Mouse (Mus musculus) T-helper 1 cell (primary cell): ENCODE results near the gene Rps6ka5.

Experiments
- in situ Hi-C: fragments of 300-600 bp; cut with MboI, MseI; formaldehyde crosslinking; loops from one replicate; pipeline ENCODE4 v1.15.1; 2025; ENCODE audit warnings: high pct_unique_total_duplicates

Gene Rps6ka5

DNA sequence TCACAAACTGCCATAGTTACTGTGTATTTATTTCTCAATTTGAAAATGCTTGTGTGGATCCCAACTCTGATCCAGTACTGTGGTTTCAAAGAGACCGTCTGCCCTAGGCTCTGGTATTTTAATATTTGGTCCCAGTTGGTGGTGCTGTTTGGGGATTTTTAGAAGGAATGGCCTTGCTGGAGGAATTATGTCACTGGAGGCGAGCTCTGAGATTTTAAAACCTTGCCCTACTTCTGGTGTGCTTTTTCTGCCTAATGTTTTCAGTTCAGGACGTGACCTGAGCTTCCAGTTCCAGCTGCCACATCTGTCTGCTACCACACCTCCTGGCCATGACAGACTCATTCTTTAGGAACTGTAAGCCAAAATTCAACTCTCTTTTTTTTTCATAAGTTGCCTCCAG lies 121.2 kb downstream of the Rps6ka5 start:
- in situ Hi-C loops = no loop called here

DNA sequence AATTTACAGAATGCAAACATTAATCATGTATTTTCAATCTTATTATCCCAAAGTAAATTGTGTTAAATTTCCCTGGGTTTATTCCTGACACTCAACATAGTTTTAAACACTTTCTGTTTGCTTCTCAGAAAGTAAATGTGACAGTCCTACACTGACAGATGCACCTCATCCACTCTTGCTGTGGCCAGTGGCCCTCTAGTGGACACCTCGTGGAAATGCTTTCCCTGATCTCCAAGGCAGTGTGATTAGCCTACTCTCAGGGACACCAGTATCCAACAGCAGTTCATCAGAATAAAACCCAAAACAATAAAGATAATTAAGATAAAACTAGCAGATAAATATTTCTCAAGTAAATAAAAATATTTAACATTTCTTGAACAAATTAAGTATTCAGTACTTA lies 122.2 kb downstream of the Rps6ka5 start:
- in situ Hi-C loops = loop anchor here (5.0 kb wide), 1 partner anchor 238 kb away; no protein-coding TSS in a partner anchor

DNA sequence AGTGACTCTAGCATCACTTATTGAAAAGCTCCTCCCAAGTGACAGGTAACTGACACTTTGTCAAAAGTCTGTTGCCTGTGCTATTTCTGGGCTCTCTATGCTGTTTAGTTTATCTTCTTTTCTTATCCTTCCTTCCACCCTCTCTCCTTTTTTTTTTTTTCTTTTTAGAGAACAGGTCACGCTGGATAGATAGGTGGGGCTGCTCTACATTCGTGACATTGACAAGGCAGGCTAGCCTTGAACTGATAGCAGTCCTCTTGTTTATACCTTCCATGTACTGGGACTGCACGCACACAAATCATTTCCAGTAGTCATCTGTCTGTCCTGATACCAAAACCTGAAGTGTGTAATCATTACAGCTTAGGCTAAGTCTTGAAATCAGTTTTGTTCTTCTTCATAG lies 132.1 kb downstream of the Rps6ka5 start:
- in situ Hi-C loops = no loop called here

DNA sequence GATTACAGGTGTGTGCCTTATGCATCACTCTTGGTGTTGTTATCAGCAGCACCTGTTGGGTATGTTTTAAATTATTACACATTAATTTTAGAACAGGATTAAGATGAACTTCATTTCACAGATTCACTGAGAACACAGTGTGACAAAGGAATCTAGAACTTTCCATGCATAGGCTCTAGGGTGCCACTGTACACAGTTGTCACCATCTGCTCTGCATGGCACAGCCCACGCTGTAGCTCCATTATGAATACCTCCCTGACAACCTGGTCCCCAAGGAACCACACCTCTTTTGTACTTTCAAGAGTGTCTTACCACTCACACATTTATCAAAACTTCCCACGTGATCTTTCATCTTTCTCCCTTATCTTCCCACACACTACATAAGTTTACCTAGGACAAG lies 140.2 kb downstream of the Rps6ka5 start:
- in situ Hi-C loops = loop anchor here (5.0 kb wide), 1 partner anchor 341 kb away; no protein-coding TSS in a partner anchor

DNA sequence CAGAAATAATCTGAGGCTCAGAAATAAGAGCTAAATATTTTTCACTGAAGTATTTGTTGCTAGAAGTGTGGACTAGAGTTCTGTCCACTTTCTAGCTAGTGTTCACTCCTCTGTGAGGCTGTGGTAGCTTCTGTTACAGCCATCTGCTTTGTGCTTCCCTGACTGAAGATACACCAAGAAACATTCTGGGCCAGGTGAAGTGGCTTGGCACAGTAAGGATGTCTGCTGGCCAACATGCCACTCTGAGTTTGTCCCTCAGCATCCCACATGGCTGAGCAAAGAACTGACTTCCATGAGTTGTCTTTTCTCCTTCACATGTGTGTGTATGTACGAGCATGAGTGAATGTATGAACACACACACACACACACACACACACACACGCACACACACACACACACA lies 147.6 kb downstream of the Rps6ka5 start:
- in situ Hi-C loops = no loop called here

DNA sequence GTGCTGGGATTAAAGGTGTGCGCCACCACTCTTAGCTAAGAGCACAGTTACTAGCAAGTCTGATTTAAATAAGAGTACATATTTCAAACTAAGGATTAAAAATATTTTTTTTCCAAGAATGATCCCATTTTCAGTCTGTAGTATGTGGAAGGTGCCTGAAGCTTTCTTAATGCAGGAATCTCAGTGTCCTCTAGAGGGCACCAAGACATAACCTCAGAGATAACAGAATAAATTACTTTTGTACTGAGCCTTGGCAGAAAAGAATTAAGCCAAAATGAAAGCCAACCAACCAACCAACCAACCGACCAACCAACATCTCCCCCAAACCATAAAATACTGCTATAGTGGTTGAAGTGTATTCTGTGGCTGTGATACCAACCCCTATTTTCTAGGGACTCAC lies 148.5 kb downstream of the Rps6ka5 start:
- in situ Hi-C loops = no loop called here

DNA sequence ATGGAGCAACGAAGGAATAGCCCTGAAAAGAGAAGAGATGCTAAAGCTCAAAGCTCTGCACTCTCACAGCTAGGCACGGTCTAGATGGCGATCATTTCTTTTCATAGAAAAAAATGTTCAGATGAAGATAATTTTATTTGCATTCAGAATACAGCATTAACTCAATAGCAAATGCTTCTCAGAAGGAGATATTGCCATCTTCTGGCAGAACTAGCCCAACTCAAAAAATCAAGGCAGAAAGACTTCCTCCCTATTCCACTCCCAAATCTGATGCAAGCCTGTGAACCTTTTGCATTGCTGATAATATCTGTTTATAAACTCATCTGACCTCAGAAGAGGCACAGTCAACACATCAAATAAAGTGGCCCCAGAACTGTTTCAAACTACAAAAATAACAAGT lies 151.0 kb downstream of the Rps6ka5 start:
- in situ Hi-C loops = no loop called here

DNA sequence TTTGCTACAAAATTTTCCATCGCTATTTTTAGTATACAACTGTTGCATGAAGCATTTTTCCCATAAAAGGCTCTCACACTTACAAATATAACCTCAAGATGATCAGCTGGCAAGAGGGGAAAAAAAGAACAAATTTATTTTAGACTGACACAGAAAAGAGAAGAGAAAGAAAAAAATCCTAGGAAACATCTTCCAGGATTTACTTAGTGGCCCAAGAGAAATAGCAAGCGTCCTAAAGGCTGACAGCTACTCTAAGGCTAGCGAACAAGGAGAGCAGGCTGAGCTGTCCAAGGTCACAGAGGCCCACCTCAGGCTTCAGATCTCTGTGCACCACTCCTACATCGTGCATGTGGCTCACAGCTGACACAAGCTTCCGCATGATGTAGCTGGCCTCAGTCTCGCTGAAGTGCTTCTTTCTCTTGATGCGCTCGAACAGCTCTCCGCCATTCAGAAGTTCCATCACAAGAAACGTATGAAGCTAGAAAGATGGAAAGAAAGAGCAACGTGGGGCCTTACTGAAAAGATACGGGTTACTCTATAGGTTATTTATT lies 156.2 kb downstream of the Rps6ka5 start:
- in situ Hi-C loops = no loop called here

DNA sequence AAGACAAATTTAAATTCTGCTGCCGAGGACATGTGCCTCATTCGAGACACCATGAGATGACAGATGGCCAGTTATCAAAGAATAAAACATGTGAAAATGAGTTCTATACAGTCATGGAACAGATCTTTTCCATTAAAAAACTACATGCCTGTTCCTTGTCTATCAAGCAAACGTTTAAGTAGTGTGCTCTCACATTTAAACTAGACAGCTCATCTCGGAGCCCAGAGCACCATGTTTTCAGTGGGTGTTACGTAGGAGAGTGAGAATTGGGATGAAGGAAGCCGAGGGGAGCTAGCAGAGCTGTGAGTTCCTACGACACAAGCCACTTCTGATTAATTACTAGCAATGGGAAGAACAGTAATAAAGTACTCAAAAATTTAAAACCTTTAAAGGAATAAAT lies 158.0 kb downstream of the Rps6ka5 start:
- in situ Hi-C loops = no loop called here

DNA sequence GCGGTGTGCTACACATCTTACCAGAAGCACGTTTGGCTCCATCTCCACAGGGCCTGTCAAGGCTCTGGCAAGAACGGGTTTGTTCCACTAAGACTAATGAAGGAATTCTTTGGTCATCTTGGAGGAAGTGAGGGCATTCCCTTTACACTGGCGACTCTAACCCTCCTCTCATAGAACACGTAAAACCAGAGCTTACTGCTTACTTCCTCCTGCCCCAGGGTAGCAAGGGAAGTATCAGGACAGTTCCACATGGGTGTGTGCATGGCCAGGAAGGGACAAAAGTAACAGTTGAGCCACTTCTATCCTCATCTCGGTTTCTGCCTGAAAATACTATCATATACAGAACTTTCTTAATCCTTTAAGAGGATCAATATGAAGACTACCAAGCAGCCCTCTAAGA lies 158.7 kb downstream of the Rps6ka5 start:
- in situ Hi-C loops = no loop called here

DNA sequence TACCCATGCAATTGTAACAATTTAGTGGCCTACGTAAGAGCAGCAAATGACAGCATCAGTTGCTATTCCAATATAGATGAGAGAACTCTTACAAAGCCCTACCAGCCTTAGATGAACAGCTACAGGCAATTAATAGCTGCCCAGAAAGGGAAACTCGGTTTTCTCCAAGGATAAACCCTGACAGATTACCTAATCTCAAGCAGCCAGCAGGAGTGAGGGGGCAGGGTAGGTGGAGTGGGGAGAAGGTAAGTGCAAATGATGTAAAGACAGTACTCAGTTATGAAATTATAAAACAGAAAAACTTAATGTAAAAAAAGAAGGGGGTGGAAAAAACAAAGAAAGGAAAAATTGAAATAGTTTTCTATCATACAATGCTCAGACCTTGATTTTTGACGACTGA lies 159.2 kb downstream of the Rps6ka5 start:
- in situ Hi-C loops = no loop called here

DNA sequence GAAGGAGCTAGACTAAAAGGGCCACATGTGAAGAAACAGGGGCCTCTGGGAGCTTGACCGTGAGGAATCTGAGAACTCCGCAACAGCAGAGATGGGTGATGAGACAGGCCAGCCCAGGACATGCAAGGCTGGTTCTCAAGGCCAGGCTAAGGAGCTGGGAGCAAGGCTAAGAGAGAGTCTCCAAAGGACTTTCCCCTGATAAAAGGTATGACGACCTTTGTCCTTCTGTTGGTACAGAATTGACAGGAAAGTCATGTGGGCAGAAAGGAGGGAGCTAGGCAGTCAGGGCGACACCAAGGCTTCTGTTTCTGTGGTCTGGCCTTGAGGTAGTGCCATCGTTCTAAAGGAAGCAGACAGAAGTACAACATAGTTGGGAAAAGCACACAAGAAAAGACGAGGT lies 173.1 kb downstream of the Rps6ka5 start:
- in situ Hi-C loops = no loop called here

DNA sequence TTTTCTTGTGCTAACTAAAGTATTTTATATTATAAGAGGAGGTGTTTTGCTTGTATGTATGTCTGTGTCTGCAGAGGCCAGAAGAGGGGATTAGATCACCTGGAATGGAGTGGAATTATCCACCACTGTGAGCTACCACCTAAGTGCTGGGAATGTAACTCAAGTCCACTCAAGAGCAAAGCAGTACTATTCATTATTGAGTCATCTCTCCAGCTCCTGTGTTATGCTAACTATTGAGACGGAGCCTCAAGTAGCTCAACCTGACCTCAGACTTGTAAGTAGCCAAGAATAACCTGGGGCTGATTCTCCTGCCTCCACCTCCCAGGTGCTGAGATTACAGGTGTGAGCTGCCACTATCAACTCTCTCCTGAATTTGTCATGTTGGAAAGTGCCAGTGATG lies 174.8 kb downstream of the Rps6ka5 start:
- in situ Hi-C loops = no loop called here

DNA sequence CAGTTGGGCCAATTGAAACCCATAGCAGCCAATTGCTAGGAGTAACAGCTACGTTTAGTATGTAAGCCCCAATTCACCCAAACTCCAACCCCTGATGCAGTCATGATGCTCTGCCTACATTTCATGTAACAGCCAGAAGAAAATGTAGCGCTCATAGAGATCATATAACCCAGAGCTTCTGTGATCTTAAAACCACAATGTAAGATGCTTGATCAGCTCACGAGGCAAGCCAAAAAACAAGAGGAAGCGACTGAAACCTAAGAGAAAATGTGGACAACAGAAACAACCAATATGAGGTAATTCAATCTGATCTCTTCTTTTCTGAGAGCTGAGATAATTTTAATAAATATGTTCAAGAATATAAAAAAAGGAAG lies 182.6 kb downstream of the Rps6ka5 start:
- in situ Hi-C loops = no loop called here

DNA sequence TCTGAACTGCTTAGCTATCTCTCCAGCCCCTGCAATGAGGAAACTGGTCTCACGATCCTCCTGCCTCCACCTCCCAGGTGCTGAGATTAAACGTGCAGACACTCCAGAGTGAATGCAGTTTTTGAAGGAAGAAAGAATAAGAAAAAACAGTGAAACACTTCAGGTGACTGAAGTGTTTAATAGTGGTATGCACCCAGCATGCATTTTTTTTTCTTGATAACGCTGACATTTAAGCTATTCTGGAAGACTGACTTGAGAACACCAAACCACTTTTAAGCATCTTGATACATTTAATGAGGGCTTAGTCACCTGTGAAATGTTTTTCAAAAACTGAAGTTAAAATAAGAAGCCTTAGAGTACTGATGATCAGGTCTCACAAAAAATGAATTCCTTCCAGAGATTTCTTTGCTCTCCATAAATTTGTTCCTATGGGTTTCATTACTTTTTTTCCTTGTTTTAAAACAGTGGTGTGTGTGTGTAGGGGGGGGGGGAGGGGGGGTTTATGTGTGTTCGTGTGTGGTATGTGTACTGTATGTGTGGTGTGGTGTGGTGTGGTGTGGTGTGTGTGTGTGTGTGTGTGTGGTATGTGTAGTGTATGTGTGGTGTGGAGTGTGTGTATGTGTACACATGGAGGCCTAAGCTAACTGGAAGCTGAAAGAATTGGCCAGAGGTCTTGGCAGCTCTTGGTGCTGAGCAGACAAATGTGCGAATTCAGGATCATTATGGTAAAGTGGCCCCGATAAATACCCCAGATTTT lies 183.2 kb downstream of the Rps6ka5 start:
- in situ Hi-C loops = no loop called here

DNA sequence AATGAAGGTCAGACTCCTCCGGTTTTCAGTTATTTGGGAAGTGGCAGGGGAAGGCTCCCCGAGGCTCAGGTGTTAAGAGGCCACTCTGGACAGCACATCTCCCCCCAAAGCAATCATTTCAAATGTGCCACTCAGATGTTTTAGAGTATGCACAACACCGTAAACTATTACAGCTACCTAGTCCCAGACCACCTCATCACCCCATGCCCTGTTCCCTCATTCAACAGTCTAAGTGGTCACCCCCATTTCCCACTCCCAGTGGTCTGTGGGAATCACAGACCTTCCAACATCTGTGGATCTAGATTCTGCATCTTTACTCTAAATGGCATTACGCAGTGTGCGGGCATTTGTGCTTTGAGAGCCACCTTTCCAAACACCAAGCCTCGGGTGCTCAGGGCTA lies 184.3 kb downstream of the Rps6ka5 start:
- in situ Hi-C loops = no loop called here

DNA sequence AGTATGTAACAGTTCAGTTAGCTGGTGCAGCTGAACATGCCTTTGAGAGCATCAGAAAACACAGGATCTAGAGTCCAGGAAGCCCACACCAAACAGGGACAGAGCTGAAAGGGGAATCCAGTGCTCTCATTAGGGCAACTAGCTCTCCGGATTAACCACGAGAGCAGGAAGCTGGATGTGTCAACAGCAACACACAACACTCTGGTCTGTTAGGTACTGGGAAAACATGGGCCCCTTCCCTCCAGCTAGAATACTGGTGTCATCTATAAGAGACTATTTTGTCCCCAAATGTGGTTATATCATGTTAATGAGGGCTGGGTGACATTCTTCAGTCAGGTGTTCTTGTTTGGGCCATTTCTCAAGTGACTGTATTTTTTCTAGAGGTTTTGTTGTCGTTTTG lies 184.7 kb downstream of the Rps6ka5 start:
- in situ Hi-C loops = no loop called here

DNA sequence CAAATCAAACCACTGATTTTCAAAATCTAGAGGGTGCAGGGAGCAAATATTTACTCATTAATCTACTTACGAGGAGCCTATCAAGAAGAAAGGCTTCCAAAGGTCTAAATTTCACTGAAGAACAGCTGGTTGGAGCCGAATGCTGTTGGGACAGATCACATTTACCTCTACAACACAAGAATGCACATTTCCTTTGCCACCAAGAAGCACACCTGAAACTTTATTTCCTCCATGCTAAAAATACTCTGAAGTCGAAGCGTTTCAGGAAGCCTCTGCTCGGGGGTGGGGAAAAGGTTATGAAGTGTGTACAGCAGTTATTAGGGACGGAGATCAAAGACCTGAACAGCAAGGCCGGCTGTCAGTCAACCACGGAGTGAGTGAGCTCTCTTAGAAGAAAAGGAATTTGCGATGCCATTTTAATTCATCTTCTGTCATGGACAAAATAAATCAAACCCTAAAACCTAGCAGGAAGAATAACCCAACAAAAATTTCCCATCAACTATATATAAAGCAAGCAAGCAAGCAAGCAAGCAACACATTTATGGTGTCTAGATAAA lies 187.5 kb downstream of the Rps6ka5 start:
- in situ Hi-C loops = no loop called here

DNA sequence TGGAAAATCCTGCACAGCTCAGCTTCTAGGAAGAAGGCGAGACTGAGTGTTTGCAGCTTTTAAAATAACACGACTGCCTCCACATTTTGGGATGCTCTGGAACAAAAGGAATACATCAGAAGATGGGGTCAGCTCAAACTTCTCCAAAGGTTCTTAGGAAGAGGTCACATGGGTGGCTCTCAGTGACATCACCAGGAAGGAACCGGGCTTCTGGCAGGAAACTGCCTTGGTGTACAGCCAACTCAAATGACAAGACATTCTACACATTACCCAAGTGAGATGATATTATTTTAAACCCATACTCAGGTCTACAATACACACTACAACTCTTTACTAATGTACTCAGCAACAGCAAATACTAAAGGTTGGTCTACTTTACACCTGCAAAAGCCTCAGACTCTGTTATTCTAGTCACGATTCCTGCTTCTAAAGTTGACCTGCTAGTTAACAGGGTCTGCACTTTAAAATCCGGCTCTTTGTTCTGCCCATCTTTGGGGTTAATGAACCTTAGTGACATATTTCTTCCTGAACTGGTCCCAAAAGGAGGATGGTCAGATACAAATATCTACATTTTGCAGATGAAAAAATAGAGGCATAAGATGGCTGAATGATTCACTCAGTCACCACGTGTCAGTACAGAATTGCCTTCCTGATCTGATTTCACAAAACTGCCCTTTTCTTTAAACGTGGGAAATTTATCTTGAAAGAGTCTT lies 188.2 kb downstream of the Rps6ka5 start:
- in situ Hi-C loops = no loop called here

DNA sequence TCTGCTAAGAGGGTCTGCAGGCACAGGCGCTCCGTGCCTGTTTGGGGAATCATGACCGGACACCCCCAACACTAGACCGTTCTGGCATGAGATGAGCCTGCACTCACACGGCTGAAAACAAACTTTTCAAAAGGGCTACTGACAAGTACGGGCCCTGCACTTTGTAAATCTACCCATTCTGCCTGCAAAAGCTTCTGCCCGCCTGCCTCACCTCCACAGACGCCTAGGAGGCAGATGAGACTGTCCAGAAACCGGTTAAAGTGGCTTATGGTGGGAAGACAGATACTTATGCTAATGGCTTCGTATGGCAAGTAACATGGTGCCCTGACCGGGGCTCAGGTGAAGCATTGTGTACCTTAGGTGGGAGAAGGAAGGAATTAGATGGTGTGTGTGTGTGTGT lies 189.7 kb downstream of the Rps6ka5 start:
- in situ Hi-C loops = no loop called here

DNA sequence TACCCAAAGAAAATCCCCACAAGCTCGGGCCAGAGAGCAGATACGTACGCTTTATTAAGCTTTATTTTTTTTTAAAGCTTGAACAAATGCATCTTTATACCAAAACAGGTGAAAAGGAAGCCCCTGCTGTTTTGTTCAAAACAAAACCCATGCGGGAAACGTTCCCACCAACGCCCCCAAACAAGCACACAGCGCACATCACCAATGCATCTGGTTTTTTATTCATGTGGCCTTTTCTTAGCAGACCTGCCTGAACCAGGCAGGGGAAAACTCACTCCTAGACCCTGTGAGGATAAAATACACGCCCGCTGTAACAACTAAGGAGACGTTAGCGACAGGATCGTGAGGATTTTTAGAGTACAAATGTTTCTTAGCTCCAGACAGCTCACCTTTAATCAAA lies 191.8 kb downstream of the Rps6ka5 start:
- in situ Hi-C loops = no loop called here

DNA sequence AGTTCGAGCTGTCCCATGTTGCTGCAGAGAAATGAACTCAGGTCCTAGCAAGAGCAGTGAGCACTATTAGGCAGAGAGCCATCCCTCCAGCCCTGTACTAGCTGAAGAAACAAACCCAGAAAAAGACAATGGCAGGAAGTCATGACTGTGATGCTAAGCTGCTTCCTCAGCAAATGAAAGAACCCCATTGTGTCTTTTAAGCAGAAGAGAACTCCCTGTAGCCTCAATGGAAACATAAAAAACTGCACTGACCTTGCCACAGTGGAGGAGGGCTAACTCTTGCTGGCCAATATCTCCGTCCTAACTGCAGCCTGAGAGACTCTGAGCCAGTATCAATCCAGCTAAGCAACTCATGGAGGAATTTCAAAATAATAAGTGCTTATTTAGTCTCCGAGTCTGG lies 192.8 kb downstream of the Rps6ka5 start:
- in situ Hi-C loops = no loop called here

DNA sequence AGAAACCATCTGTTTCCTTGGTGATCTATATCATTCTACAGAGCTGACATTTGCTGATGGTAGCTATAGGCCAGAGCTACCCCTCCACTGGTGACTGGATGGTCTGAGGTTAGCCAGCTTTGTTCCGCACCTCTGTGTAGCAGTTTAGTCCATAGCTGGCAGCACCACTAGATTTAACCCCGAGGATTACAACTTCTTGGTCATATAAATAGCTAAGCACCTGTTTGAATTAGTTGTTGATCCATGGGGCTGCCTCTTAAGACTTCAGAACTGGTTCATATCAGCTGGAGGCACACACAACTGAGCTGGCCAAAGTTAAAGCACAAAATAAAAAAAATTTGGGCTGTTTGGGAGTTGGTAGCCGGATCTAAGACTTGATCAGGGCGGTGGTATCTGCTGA lies 193.6 kb downstream of the Rps6ka5 start:
- in situ Hi-C loops = no loop called here
